Mouse (Mus musculus) spleen, adult 2 months (tissue): ENCODE data around the gene Bbc3.

Source experiments
- CTCF ChIP-seq: fragments of 200-500 bp; IDR thresholded peaks from 2 replicates; pipeline ENCODE4 v1.5.1; 2011; ENCODE audit warnings: mild to moderate bottlenecking, inconsistent platforms; ENCODE audit not compliant: insufficient read depth, insufficient read length, insufficient replicate concordance; ENCODE audit errors: extremely low read depth
- POLR2A ChIP-seq: fragments of 200-500 bp; IDR thresholded peaks from 2 replicates; pipeline ENCODE4 v1.6.1; 2011; ENCODE audit warnings: low read depth, low read length, inconsistent platforms

- no peak for TF ChIP-seq CTCF
- TF ChIP-seq POLR2A, result no peak
These were observed 44.4 kb upstream of the Bbc3 start for GRCm38 (mm10) chr7:16263843-16264242.
